ENCODE assay signal across 8 mouse cellular contexts in the genomic region with DNA sequence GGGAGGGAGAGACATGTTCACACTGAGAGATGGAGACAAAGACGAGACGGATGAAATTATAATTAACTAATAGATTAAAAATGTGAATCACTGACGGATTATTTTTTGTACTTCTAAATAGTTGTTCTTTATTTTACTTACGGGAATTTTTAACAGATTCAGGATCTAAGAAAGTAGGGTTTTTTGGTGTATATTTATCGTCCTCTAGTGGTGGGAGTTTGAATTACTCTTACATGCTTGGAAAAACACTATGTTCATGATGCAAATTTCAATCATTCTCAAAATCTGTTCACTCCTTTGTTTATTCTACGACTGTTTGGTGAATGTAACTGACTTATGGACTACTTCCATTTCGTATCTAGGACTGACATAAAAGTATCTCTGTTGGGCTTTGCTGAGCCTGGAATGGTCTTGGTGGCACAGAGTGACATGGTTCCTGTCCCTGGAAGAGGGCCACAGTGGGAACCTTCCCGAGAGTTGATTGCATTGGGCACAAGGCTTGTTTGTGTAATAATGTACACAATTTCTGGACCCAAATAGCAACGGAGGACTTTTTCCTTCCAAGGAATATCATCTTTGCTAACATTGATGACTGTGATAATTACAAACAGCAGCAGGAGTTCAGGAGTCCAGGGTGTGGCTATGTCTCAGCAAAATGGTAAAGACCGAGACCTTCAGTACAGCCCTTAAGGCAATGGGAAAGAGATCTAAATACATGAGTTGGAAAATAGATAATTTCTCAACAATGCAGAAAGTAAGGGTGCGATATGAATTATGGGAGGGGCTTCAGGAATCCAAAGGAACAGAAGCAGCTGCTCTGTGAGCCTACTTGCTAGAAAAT.
DNase-seq lines count a peak whose midpoint lies in the region; ATAC-seq and TF ChIP-seq lines count a peak whose summit lies in the region.

No protein-coding gene starts in this region.

- H3K9me3 ChIP-seq in forebrain, postnatal 0 days (ENCODE audit: low read length), result no peaks in the 10 kb centered on the region
- H3K9me3 ChIP-seq in forebrain, embryonic 12.5 days, result no peaks in the 10 kb centered on the region
- H3K9me3 ChIP-seq in midbrain, embryonic 14.5 days (ENCODE audit: control insufficient read depth, low read length), result no peaks in the 10 kb centered on the region
- no peaks in the 10 kb centered on the region for H3K9me3 ChIP-seq in midbrain, embryonic 11.5 days (ENCODE audit: control insufficient read depth, low read length)
- no peaks in the 10 kb centered on the region for H3K9me3 ChIP-seq in stomach, postnatal 0 days (ENCODE audit: control insufficient read depth, low read length)

- TF ChIP-seq EP300 in stomach, postnatal 0 days (optimal IDR thresholded peaks at IDR 0.05), result no peak

- no peak overlapping the region for H3K4me2 ChIP-seq in forebrain, postnatal 0 days (ENCODE audit: low read depth)
- H3K4me2 ChIP-seq in forebrain, embryonic 12.5 days, result no peak overlapping the region
- no peak overlapping the region for H3K4me2 ChIP-seq in midbrain, embryonic 14.5 days (ENCODE audit: low read length)
- H3K4me2 ChIP-seq in midbrain, embryonic 11.5 days, result no peak overlapping the region
- no peak overlapping the region for H3K4me2 ChIP-seq in stomach, postnatal 0 days (replicated peaks; ENCODE audit: low read depth)

- H3K27ac ChIP-seq in forebrain, postnatal 0 days (ENCODE audit: low read depth, low read length), result no peak overlapping the region
- H3K27ac ChIP-seq in forebrain, embryonic 12.5 days, result no peak overlapping the region
- H3K27ac ChIP-seq in midbrain, embryonic 14.5 days (replicated peaks; ENCODE audit: low read depth, low read length), result no peak overlapping the region
- no peak overlapping the region for H3K27ac ChIP-seq in midbrain, embryonic 11.5 days (ENCODE audit: low read depth, low read length)
- no peak overlapping the region for H3K27ac ChIP-seq in stomach, postnatal 0 days (replicated peaks)

- H3K36me3 ChIP-seq in forebrain, postnatal 0 days (ENCODE audit: insufficient read depth), result no peaks in the 10 kb centered on the region
- H3K36me3 ChIP-seq in forebrain, embryonic 12.5 days (replicated peaks), result no peaks in the 10 kb centered on the region
- H3K36me3 ChIP-seq in midbrain, embryonic 14.5 days (ENCODE audit: control insufficient read depth, insufficient read depth, low read length), result no peaks in the 10 kb centered on the region
- H3K36me3 ChIP-seq in midbrain, embryonic 11.5 days (ENCODE audit: control insufficient read depth, insufficient read depth, low read length), result no peaks in the 10 kb centered on the region
- no peaks in the 10 kb centered on the region for H3K36me3 ChIP-seq in stomach, postnatal 0 days (ENCODE audit: control insufficient read depth, insufficient read depth, low read length)

- peak; percentile 92 for TF ChIP-seq CTCF in forebrain, postnatal 0 days (IDR thresholded peaks at IDR 0.05; ENCODE audit: low read depth)
- peak; percentile 96 for TF ChIP-seq CTCF in stomach, postnatal 0 days (IDR thresholded peaks at IDR 0.05; ENCODE audit: low read depth)

- DNase-seq in forebrain, postnatal 0 days, result peak; percentile 79
- DNase-seq in midbrain, embryonic 14.5 days, result peak; percentile 83
- no peak for DNase-seq in midbrain, embryonic 11.5 days (ENCODE audit: low spot score, missing footprints)
- DNase-seq in forelimb bud, embryonic 11.5 days (ENCODE audit: low read depth, low spot score), result peak; percentile 41
- DNase-seq in stomach, postnatal 0 days (ENCODE audit: low spot score), result no peak
- no peak for DNase-seq in ovary, postnatal 10 days (ENCODE audit: low spot score)

- 0 out of 2 replicates have a peak, but pooled peaks have one; percentile 38 for ATAC-seq in forebrain, postnatal 0 days
- ATAC-seq in forebrain, embryonic 12.5 days (ENCODE audit: low FRiP score), result no peak
- no peak for ATAC-seq in midbrain, embryonic 14.5 days (ENCODE audit: low FRiP score, low TSS enrichment)
- ATAC-seq in midbrain, embryonic 11.5 days (ENCODE audit: low FRiP score), result no peak
- no peak for ATAC-seq in stomach, postnatal 0 days (ENCODE audit: low FRiP score, low TSS enrichment)
- no peak for ATAC-seq in megakaryocyte, adult 5-6 weeks (ENCODE audit: poor library complexity, severe bottlenecking)

- no peak overlapping the region for H3K4me3 ChIP-seq in forebrain, postnatal 0 days (ENCODE audit: low read depth, low read length)
- no peak overlapping the region for H3K4me3 ChIP-seq in forebrain, embryonic 12.5 days (replicated peaks)
- H3K4me3 ChIP-seq in midbrain, embryonic 14.5 days (replicated peaks; ENCODE audit: low read depth, low read length), result no peak overlapping the region
- H3K4me3 ChIP-seq in midbrain, embryonic 11.5 days (ENCODE audit: low read depth, low read length), result no peak overlapping the region
- no peak overlapping the region for H3K4me3 ChIP-seq in stomach, postnatal 0 days (ENCODE audit: low read depth, low read length)

- no peak overlapping the region for H3K9ac ChIP-seq in forebrain, postnatal 0 days
- H3K9ac ChIP-seq in forebrain, embryonic 12.5 days, result no peak overlapping the region
- H3K9ac ChIP-seq in midbrain, embryonic 14.5 days (replicated peaks; ENCODE audit: low read length), result no peak overlapping the region
- H3K9ac ChIP-seq in midbrain, embryonic 11.5 days (ENCODE audit: low read length), result no peak overlapping the region
- no peak overlapping the region for H3K9ac ChIP-seq in stomach, postnatal 0 days (ENCODE audit: low read length)

- H3K4me1 ChIP-seq in forebrain, postnatal 0 days (ENCODE audit: insufficient read depth), result no peaks in the 10 kb centered on the region
- H3K4me1 ChIP-seq in forebrain, embryonic 12.5 days, result no peaks in the 10 kb centered on the region; the same call in 1 of the 2 replicates
- no peaks in the 10 kb centered on the region for H3K4me1 ChIP-seq in midbrain, embryonic 14.5 days (ENCODE audit: control insufficient read depth, insufficient read depth, low read length)
- no peaks in the 10 kb centered on the region for H3K4me1 ChIP-seq in midbrain, embryonic 11.5 days (ENCODE audit: control insufficient read depth, insufficient read depth, low read length)
- no peaks in the 10 kb centered on the region for H3K4me1 ChIP-seq in stomach, postnatal 0 days (replicated peaks; ENCODE audit: control insufficient read depth, insufficient read depth)

- 30% methylated on average over 11 of the region's 11 CpGs for WGBS in forebrain, postnatal 0 days
- 44% methylated on average over 11 of the region's 11 CpGs for WGBS in forebrain, embryonic 12.5 days
- WGBS in midbrain, embryonic 14.5 days, result 40% methylated on average over 11 of the region's 11 CpGs
- 46% methylated on average over 11 of the region's 11 CpGs for WGBS in midbrain, embryonic 11.5 days
- 34% methylated on average over 11 of the region's 11 CpGs for WGBS in stomach, postnatal 0 days

- no peaks in the 10 kb centered on the region for H3K27me3 ChIP-seq in forebrain, postnatal 0 days (ENCODE audit: insufficient read depth, low read length)
- no peaks in the 10 kb centered on the region for H3K27me3 ChIP-seq in forebrain, embryonic 12.5 days
- H3K27me3 ChIP-seq in midbrain, embryonic 14.5 days (ENCODE audit: control insufficient read depth, insufficient read depth, low read length), result no peaks in the 10 kb centered on the region
- no peaks in the 10 kb centered on the region for H3K27me3 ChIP-seq in midbrain, embryonic 11.5 days (ENCODE audit: control insufficient read depth, insufficient read depth, low read length)
- H3K27me3 ChIP-seq in stomach, postnatal 0 days (ENCODE audit: control insufficient read depth, insufficient read depth, low read length), result no peaks in the 10 kb centered on the region

Comparison
In these comparisons a context has a peak if more than half of its experiments do, and no peak if none do; other contexts are left out.
1. DNase-seq: peak in forebrain, postnatal 0 days (single experiment), midbrain, embryonic 14.5 days (single experiment) and forelimb bud, embryonic 11.5 days (single experiment); none in midbrain, embryonic 11.5 days (single experiment), stomach, postnatal 0 days (single experiment) and ovary, postnatal 10 days (single experiment).